Mouse (Mus musculus) thymus, adult 2 months (tissue): ENCODE measurements around the gene Nabp2.

Experiments
- CTCF ChIP-seq: fragments of 200-500 bp; IDR thresholded peaks from 2 replicates; pipeline ENCODE4 v1.5.1; 2012; ENCODE audit warnings: mild to moderate bottlenecking, control low read depth, low read length, moderate library complexity, borderline replicate concordance; ENCODE audit not compliant: control insufficient read depth, poor library complexity, insufficient read depth; ENCODE audit errors: extremely low read depth
- POLR2A ChIP-seq: fragments of 200-500 bp; IDR thresholded peaks from 2 replicates; pipeline ENCODE4 v1.6.1; 2012; ENCODE audit warnings: mild to moderate bottlenecking, low read length, control low read depth, moderate library complexity; ENCODE audit not compliant: control insufficient read depth, poor library complexity, insufficient read depth; ENCODE audit errors: extremely low read depth

DNA sequence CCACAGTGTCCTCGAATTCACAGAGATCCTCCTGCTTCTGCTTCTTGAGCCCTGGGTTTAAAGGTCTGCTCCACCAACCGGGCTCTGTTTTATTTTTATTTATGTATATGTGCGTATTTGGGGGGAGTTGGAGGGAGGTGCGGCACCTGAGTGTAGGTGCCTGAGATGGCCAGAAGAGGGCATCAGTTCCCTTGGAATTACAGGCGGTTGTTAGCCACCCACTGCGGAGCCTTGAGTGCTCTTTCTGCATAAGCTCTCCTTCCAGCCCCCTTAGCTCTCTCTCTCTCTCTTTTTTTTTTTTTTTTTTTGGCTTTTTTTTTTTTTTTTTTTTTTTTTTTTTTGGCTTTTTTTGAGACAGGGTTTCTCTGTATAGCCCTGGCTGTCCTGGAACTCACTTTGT, 36.9 kb downstream of the Nabp2 start:
- TF ChIP-seq POLR2A (no peak), CTCF (no peak)
